Mouse (Mus musculus): ENCODE results near the gene Grn.

GRCm38 (mm10) chr11:102446581-102447461 lies 16.7 kb downstream of the Grn start:
- no peak for TF ChIP-seq POLR2A (IDR thresholded peaks at IDR 0.05; ENCODE audit: insufficient read depth, low read depth, low read length)
- TF ChIP-seq EP300 (IDR thresholded peaks at IDR 0.05; ENCODE audit: insufficient read depth, low read depth, low read length) = no peak

All from heart, adult 2 months (tissue).